Mouse (Mus musculus) CH12.LX (cell line): ENCODE measurements around the gene Foxn2.

Experiments used
- BHLHE40 ChIP-seq: IDR thresholded peaks from 2 replicates; pipeline ENCODE4 v1.6.1; 2011; ENCODE audit warnings: mild to moderate bottlenecking, low read depth, low read length, improper control_type of control experiment
- CTCF ChIP-seq, 2 experiments: IDR thresholded peaks in 1 of 2; conservative IDR thresholded peaks in 1 of 2; 2 replicates each; pipeline ENCODE4 v1.5.1; 2011 to 2012; ENCODE audit warnings: low read depth in 2 of 2, low read length in 2 of 2, improper control_type of control experiment in 1 of 2, inconsistent platforms in 1 of 2, mild to moderate bottlenecking in 1 of 2, moderate library complexity in 1 of 2
- E2F4 ChIP-seq: IDR thresholded peaks from 2 replicates; pipeline ENCODE4 v1.6.1; 2011; ENCODE audit warnings: low read depth, low read length, improper control_type of control experiment; ENCODE audit not compliant: insufficient replicate concordance
- ELF1 ChIP-seq: IDR thresholded peaks from 2 replicates; pipeline ENCODE4 v1.6.1; 2014; ENCODE audit warnings: low read depth, mild to moderate bottlenecking, inconsistent platforms, low read length, improper control_type of control experiment
- EP300 ChIP-seq: IDR thresholded peaks from 2 replicates; pipeline ENCODE4 v1.6.1; 2011; ENCODE audit warnings: low read length, improper control_type of control experiment
- JUND ChIP-seq: conservative IDR thresholded peaks from 2 replicates; pipeline ENCODE4 v1.6.1; 2011; ENCODE audit warnings: low read depth, low read length, improper control_type of control experiment
- PAX5 ChIP-seq: IDR thresholded peaks from 2 replicates; pipeline ENCODE4 v1.6.1; 2012; ENCODE audit warnings: low read length, inconsistent platforms, mixed read lengths
- POLR2A ChIP-seq: IDR thresholded peaks from 2 replicates; pipeline ENCODE4 v1.6.1; 2011; ENCODE audit warnings: low read depth, mild to moderate bottlenecking, improper control_type of control experiment, low read length
- POLR2AphosphoS2 ChIP-seq: IDR thresholded peaks from 2 replicates; pipeline ENCODE4 v1.6.1; 2011; ENCODE audit warnings: low read depth, low read length, improper control_type of control experiment
- SMC3 ChIP-seq: IDR thresholded peaks from 2 replicates; pipeline ENCODE4 v1.6.1; 2011; ENCODE audit warnings: low read depth, low read length, improper control_type of control experiment
- TCF12 ChIP-seq: IDR thresholded peaks from 2 replicates; pipeline ENCODE4 v1.6.1; 2014; ENCODE audit warnings: low read depth, mild to moderate bottlenecking, inconsistent platforms, low read length, improper control_type of control experiment
- UBTF ChIP-seq: IDR thresholded peaks from 2 replicates; pipeline ENCODE4 v1.6.1; 2012; ENCODE audit warnings: low read depth, mild to moderate bottlenecking, inconsistent platforms, low read length, improper control_type of control experiment, moderate library complexity
- USF1 ChIP-seq: IDR thresholded peaks from 2 replicates; pipeline ENCODE4 v1.6.1; 2014; ENCODE audit warnings: low read depth, mild to moderate bottlenecking, inconsistent platforms, low read length, improper control_type of control experiment

DNA sequence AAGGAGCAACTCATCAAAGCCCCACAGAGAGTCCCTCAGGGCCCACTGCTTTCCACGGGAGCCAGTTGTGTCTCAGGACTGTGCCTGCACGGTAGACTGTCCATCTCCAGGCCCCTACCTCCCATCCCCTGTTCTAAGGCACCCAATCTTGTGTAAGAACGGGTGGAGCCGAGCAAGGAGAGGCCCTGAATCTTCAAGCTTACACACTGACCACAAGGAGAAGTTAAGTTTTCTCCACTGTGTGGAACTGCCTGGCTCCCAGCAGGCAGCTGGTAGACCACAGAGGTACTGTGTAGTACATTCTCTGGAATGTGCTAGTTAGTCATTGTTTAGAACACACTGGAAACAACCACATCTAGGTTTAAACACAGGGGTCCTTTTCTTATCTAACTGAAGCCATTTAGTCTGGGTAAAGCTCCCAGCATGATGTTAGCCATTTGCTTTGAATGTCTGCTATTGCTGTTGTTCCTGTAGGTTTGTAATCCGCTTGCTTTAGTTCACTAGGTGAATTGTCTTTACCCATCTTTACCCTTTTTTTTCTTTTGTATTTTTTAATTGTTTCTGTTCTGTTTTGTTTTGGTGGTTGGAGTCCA is 57.7 kb downstream of the Foxn2 start:
- TF ChIP-seq PAX5 (no peak), TCF12 (no peak), ELF1 (no peak), CTCF (conservative IDR thresholded peaks at IDR 0.05 in 1 of 2, IDR thresholded peaks at IDR 0.05 in 1 of 2; ENCODE audit: low read depth in 2 of 2, low read length in 2 of 2) (no peak), BHLHE40 (no peak), POLR2A (no peak), SMC3 (no peak), UBTF (no peak), USF1 (no peak), EP300 (no peak), E2F4 (no peak), JUND (no peak), POLR2AphosphoS2 (no peak)
